Mouse (Mus musculus) liver, embryonic 11.5 days (tissue): Measurements from ENCODE around the gene Col6a2. TPM values are rescaled to one million over a fixed set of nuclear protein-coding genes. Genes with fewer than 3 reads are reported as not detected.
A peak's percentile ranks its signal among the peaks of the same experiment; 100 is the strongest.

Experiments used
- ATAC-seq: fragments of 200-750 bp; cut with Nextera tagmentation; replicated peaks from 2 replicates; pipeline ENCODE4 v1.8.0; 2017; ENCODE audit warnings: moderate number of reproducible peaks, mild to moderate bottlenecking, moderate TSS enrichment, moderate library complexity; ENCODE audit not compliant: low FRiP score
- DNase-seq: peaks from one replicate; pipeline ENCODE4 v3.0.0-alpha.2; 2017; ENCODE audit warnings: low spot score
- H3K27ac ChIP-seq: fragments of 300-500 bp; sonication (generic); 2 replicates; pipeline ENCODE4 v1.5.1; 2014; ENCODE audit warnings: mild to moderate bottlenecking, low read depth, low read length, control low read depth
- H3K27me3 ChIP-seq: fragments of 300-500 bp; sonication (generic); replicated peaks from 2 replicates; pipeline ENCODE4 v1.6.1; 2014; ENCODE audit warnings: low read length, mixed read lengths; ENCODE audit not compliant: control insufficient read depth, insufficient read depth
- H3K36me3 ChIP-seq: fragments of 300-500 bp; sonication (generic); 2 replicates; pipeline ENCODE4 v1.6.1; 2014; ENCODE audit warnings: mild to moderate bottlenecking, low read length, moderate library complexity, mixed read lengths; ENCODE audit not compliant: control insufficient read depth, insufficient read depth
- H3K4me1 ChIP-seq: fragments of 300-500 bp; sonication (generic); replicated peaks from 2 replicates; pipeline ENCODE4 v1.6.1; 2014; ENCODE audit warnings: low read length, mixed read lengths; ENCODE audit not compliant: control insufficient read depth, insufficient read depth
- H3K4me2 ChIP-seq: fragments of 300-500 bp; sonication (generic); 2 replicates; pipeline ENCODE4 v1.6.1; 2014; ENCODE audit warnings: mild to moderate bottlenecking, control low read depth, moderate library complexity
- H3K4me3 ChIP-seq: fragments of 300-500 bp; sonication (generic); 2 replicates; pipeline ENCODE4 v1.5.1; 2014; ENCODE audit warnings: low read depth, low read length, control low read depth
- H3K9ac ChIP-seq: fragments of 300-500 bp; sonication (generic); 2 replicates; pipeline ENCODE4 v1.6.1; 2014; ENCODE audit warnings: low read depth, low read length, control low read depth
- H3K9me3 ChIP-seq: fragments of 300-500 bp; sonication (generic); 2 replicates; pipeline ENCODE4 v1.6.1; 2016; ENCODE audit warnings: low read length, inconsistent platforms, mixed read lengths; ENCODE audit not compliant: control insufficient read depth
- WGBS: fragments of 180-500 bp; shearing (Covaris S2); extraction: QIAGEN DNeasy Blood & Tissue Kit; methylation state at CpG from one replicate; pipeline ENCODE4 v1.1.7; 2014; 5-methylcytosine and 5-hydroxymethylcytosine counted together
- polyA plus RNA-seq: library from polyadenylated mRNA; unstranded; fragments of >200 nt; fragmentation: Nextera tagmentation; extraction: Ambion mirVana; gene quantifications from 2 replicates; pipeline ENCODE4 v1.2.1, GENCODE M21; 2014

Col6a2 gene
- polyA plus RNA-seq, 1 experiment from 2014 or later: 18.2 TPM

DNA sequence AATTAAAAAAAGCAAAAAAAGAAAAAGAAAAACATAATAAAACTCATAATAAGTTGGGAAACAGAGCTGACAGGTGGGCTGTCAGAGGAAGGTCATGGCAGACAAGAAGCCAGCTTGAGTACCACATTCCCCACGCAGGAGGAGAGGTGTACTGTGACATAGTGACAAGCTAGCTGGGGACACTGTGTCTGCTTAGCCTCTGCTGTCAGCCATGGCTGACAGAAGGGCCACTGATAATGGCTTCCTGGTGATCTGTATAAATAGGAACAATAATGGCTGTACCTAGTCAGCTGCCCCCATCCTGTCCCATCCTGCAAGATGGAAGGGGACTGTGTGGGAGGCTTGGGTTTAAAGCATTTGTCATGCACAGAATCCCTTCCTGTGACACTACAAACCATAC is 37.2 kb downstream of the Col6a2 start:
- no peak overlapping the region for H3K27ac ChIP-seq
- 45% methylated on average over 1 of the region's 1 CpGs for WGBS

DNA sequence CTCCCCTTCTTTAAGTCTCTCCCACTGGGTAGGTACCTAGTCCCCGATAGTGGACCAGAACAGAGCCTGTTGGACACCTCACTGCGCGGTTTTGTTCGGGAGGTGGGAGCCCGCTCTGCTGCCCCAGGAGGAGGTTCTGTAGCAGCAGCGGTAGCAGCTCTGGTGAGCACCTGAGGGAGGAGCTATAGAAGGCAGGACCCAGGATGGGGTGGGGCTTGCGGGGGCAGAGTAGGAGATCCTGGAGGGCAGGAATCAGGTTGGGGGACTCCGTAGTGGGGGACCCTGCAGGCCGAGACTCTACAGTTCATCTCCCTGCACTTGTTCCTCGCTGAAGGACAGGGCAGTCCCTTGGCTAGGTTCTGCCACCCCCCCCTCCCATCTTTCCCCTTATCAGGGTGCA is 39.3 kb downstream of the Col6a2 start:
- Histone ChIP-seq H3K9me3 (no peaks in the 10 kb centered on the region), H3K27ac (no peak overlapping the region), H3K36me3 (no peaks in the 10 kb centered on the region), H3K4me3 (no peak overlapping the region), H3K9ac (no peak overlapping the region), H3K4me2 (peak overlapping the region; percentile 29; the same call in 1 of the 2 replicates), H3K27me3 (0 out of 2 replicates have a peak, but pooled peaks cover 2% of the 10 kb centered on the region), H3K4me1 (0 out of 2 replicates have a peak, but pooled peaks cover 2% of the 10 kb centered on the region)
- no peak for DNase-seq
- 10% methylated on average over 10 of the region's 10 CpGs for WGBS
- no peak; the same call in 1 of the 2 replicates for ATAC-seq

More for the DNA sequence above, 37.2 kb downstream of the Col6a2 start:
- Histone ChIP-seq H3K4me1 (0 out of 2 replicates have a peak, but pooled peaks cover 2% of the 10 kb centered on the region), H3K9me3 (no peaks in the 10 kb centered on the region), H3K4me2 (no peak overlapping the region), H3K4me3 (no peak overlapping the region), H3K9ac (no peak overlapping the region), H3K36me3 (no peaks in the 10 kb centered on the region), H3K27me3 (0 out of 2 replicates have a peak, but pooled peaks cover 2% of the 10 kb centered on the region)
- DNase-seq: no peak
- no peak for ATAC-seq

DNA sequence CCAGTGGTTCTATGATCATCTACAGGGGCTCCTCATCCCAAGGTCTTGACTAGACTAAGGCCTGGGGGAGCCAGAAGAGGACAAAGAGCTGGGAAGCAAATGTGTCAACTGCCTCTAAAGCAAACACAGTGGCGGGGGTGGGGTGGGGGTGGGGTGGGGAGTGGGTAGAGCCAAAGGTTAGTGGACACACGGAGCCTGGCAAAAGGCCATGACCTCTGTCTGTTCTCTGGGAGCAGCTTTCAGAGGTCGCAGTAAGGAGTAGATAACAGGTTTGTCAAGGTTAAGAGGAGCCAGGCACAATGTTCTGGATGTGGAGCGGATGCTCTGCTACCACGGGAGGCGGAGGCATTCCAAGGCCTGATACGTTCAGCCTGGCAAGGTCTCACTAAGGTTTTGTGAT is 46.5 kb downstream of the Col6a2 start:
- WGBS: 60% methylated on average over 7 of the region's 7 CpGs
- Histone ChIP-seq H3K36me3 (no peaks in the 10 kb centered on the region), H3K4me1 (no peaks in the 10 kb centered on the region), H3K27ac (peak overlapping the region; percentile 66; the same call in 1 of the 2 replicates), H3K4me3 (no peak overlapping the region), H3K9ac (no peak overlapping the region), H3K9me3 (no peaks in the 10 kb centered on the region), H3K27me3 (no peaks in the 10 kb centered on the region), H3K4me2 (peak overlapping the region; percentile 51)
- peak; percentile 32; the same call in 1 of the 2 replicates for ATAC-seq
- peak; percentile 36 for DNase-seq

DNA sequence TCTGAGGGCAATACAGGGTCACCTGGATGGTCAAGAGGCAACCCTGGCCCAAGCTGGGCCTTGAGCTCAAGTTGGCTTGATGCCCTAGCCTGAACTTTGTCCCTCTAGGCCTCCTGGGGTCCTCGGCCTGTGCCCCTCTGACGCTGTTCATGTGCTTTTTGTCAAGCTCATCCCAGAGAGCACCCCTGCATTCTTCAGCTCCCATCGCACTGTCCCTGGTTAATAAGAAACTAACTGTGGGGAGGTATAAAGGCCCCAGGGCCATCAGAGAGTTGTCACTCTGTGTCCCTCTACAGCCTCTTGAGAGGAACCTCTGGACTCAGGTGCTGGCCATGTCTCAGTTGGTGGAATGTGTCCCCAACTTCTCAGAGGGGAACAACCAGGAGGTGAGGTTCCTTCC is 48.1 kb downstream of the Col6a2 start, which contains the start of gene Ftcd:
Gene Ftcd (plus strand): TSS at position 275 of the 400 bp plus-strand sequence.
- peak within 1 kb of the TSS; percentile 66 for H3K27ac ChIP-seq
- H3K4me1 ChIP-seq: no peaks in the 10 kb centered on the region
- H3K9me3 ChIP-seq: no peaks in the 10 kb centered on the region
- WGBS: 74% methylated on average over 3 of the region's 3 CpGs
- no peak within 1 kb of the TSS for H3K4me3 ChIP-seq
- ATAC-seq (no peak; the same call in 1 of the 2 replicates), DNase-seq (no peak)
- no peaks in the 10 kb centered on the region for H3K36me3 ChIP-seq
- H3K27me3 ChIP-seq: no peaks in the 10 kb centered on the region
- peak within 1 kb of the TSS; percentile 51 for H3K4me2 ChIP-seq
- H3K9ac ChIP-seq: no peak within 1 kb of the TSS

DNA sequence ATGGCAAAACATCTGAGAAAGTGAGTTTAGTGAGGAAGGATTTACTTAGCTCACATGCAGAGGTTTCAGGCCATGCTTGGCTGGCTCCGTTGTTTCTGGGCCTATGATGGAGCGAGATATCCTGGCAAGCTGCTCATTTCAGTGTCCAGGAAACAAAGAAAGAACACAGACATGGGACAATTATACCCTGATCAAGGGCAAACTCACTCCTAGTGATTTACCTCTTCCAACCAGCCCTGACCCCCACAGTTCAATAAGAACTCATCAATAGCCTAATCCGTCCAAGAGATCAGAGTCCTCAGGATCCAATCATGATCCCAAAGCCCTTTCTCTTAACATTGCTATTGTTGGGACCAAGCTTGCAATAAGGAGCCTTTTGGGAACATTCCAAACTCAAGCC is 51.3 kb downstream of the Col6a2 start:
- no peak for ATAC-seq
- 74% methylated on average over 3 of the region's 3 CpGs for WGBS
- no peak overlapping the region for H3K4me2 ChIP-seq
- H3K9me3 ChIP-seq: no peaks in the 10 kb centered on the region
- no peaks in the 10 kb centered on the region for H3K36me3 ChIP-seq
- H3K27ac ChIP-seq: no peak overlapping the region
- H3K4me1 ChIP-seq: no peaks in the 10 kb centered on the region
- no peak overlapping the region for H3K4me3 ChIP-seq
- no peak overlapping the region for H3K9ac ChIP-seq
- no peaks in the 10 kb centered on the region for H3K27me3 ChIP-seq
- no peak for DNase-seq

DNA sequence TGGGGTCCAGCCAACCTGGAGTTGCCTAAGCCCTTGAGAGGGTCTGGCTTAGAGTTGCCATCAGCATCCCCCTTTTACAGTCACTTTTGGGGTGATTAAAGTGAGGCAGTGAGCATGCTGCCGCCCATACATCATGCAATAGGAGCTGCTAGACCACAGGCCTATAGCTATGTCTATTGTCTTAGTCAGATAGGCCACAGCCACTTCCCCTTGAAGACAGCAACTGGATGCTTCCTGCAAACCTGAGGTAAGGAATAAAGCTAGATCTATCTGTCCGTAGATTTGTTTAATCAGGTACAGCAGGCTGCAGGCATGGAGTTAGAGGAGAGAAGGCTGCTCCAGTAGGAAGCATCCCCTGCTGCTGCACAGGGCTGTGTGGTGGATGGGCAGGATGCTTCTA is 52.4 kb downstream of the Col6a2 start:
- Histone ChIP-seq H3K4me3 (no peak overlapping the region), H3K27me3 (no peaks in the 10 kb centered on the region), H3K4me2 (no peak overlapping the region), H3K9ac (no peak overlapping the region), H3K4me1 (no peaks in the 10 kb centered on the region), H3K9me3 (no peaks in the 10 kb centered on the region), H3K36me3 (no peaks in the 10 kb centered on the region), H3K27ac (no peak overlapping the region)
- 32% methylated on average over 2 of the region's 2 CpGs for WGBS
- no peak for ATAC-seq
- no peak for DNase-seq

DNA sequence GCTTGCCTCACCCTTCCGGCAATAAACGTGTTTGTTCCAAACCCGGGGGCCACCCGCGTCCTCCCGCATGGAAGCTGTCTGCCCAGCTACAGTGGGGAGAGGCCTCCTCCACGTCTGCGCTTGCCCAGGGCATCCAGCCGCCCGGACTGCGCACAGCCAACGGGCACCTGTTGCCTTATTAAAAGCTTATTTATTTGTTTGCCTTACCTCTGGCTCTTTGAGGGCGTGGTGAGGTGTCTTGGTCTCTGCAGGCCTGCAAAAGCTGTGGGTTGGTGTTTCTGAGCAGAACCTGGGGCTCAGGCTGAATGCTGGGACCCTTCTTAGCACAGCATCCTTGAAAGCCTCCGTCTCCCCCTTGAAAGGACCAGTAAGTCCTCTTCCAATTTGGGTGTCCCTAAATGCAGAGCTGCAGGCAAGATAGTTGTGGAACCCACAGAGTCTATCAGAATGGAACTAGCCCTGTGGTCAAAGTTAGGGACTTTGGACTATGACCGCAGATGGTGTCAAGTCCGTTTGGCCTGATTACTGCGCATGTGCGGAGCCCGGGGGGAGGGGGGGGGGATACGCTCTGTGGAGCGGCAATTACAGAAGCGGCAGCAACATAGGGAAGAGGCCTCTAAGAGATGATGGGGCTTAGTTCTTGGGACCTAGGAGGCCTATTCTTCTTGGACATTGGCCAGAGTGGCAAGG is 53.3 kb downstream of the Col6a2 start:
- no peaks in the 10 kb centered on the region for H3K27me3 ChIP-seq
- no peak overlapping the region for H3K4me3 ChIP-seq
- ATAC-seq: no peak
- 84% methylated on average over 22 of the region's 22 CpGs for WGBS
- H3K36me3 ChIP-seq: no peaks in the 10 kb centered on the region
- DNase-seq: no peak
- H3K4me1 ChIP-seq: no peaks in the 10 kb centered on the region
- H3K4me2 ChIP-seq: no peak overlapping the region
- H3K9me3 ChIP-seq: no peaks in the 10 kb centered on the region
- H3K27ac ChIP-seq: no peak overlapping the region
- no peak overlapping the region for H3K9ac ChIP-seq

DNA sequence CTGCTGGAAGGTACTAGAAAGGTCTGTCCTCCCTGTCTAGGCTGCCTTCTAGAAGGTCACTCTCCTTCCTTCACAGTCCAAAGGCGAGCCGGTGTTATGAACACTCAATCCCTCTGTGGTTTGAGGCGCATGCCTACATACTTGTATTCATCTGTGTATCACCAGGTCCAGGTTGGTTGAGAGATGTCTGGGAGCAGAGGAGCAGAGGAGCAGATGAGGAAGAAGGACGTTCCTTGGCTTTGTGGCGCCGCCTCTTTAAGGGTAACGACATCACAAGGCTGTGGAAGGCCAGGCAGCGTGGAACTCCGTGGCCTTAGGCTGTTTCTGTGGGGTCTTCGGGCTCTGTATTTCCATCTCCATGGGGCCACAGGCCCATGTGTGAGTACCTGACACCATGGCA is 61.5 kb downstream of the Col6a2 start, which contains the start of gene Spatc1l:
Gene Spatc1l (plus strand): TSS at position 301 of the 400 bp plus-strand sequence.
- ATAC-seq: no peak
- WGBS: 82% methylated on average over 10 of the region's 10 CpGs
- H3K36me3 ChIP-seq: no peaks in the 10 kb centered on the region
- no peaks in the 10 kb centered on the region for H3K4me1 ChIP-seq
- no peak within 1 kb of the TSS for H3K27ac ChIP-seq
- DNase-seq: no peak
- no peak within 1 kb of the TSS for H3K4me3 ChIP-seq
- H3K27me3 ChIP-seq: no peaks in the 10 kb centered on the region
- no peaks in the 10 kb centered on the region for H3K9me3 ChIP-seq
- no peak within 1 kb of the TSS for H3K9ac ChIP-seq
- no peak within 1 kb of the TSS for H3K4me2 ChIP-seq

DNA sequence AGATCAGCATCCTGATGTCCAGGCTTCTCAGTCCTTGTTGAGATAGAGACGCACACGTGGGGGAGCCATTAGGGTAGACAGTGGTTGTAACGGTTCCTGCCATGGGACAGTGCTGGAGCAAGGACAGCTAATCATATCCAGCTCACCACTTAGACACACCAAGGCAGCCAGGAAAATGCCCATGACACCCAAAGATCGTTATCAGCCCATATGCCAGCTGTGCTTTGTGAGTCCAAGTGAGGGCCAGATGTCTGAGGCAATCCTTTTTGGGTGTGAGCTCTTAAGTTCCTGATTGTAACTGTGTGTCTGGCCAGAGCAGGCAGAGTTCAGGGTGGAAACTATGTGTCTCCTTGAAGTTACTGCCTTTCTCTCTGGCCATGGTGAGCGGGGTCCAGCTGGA is 69.4 kb downstream of the Col6a2 start:
- DNase-seq: no peak
- peaks cover 33% of the 10 kb centered on the region for H3K36me3 ChIP-seq
- H3K27ac ChIP-seq: no peak overlapping the region
- H3K4me1 ChIP-seq: no peaks in the 10 kb centered on the region
- no peaks in the 10 kb centered on the region for H3K9me3 ChIP-seq
- H3K4me2 ChIP-seq: no peak overlapping the region
- no peaks in the 10 kb centered on the region for H3K27me3 ChIP-seq
- H3K9ac ChIP-seq: no peak overlapping the region
- H3K4me3 ChIP-seq: no peak overlapping the region
- 90% methylated on average over 5 of the region's 5 CpGs for WGBS
- no peak for ATAC-seq
